Mouse (Mus musculus) kidney, postnatal 36 days (tissue): ENCODE measurements at regions not wholly inside any gene's neighbourhood (a gene's known extent, or its start where the extent isn't known, plus 50 kb on each side); places are given as distances from the start of the nearest gene placed in this dataset.
A peak's percentile ranks its signal among the peaks of the same experiment; 100 is the strongest.

Source experiments
- DNase-seq, 2 experiments: peaks; one replicate each; pipeline ENCODE4 v3.0.0; 2021 to 2022; ENCODE audit warnings: mixed read lengths in 2 of 2

GRCm38 (mm10) chr3:53953801-53954200 lies 90.2 kb upstream of the Ufm1 start:
- DNase-seq: peak; percentile 28 to 45

GRCm38 (mm10) chr3:53939684-53940189 lies 76.1 kb upstream of the Ufm1 start:
- DNase-seq: no peak

GRCm38 (mm10) chr3:53931745-53932144 lies 68.1 kb upstream of the Ufm1 start:
- DNase-seq: no peak

GRCm38 (mm10) chr3:53919941-53920340 lies 56.3 kb upstream of the Ufm1 start:
- DNase-seq: no peak

- DNase-seq: no peak
Measured at GRCm38 (mm10) chr3:53919541-53919940, 55.9 kb upstream of the Ufm1 start.

- no peak for DNase-seq
Measured at GRCm38 (mm10) chr3:53917960-53918359, 54.3 kb upstream of the Ufm1 start.

- DNase-seq: no peak
Measured at GRCm38 (mm10) chr3:53913984-53914669, 50.5 kb upstream of the Ufm1 start.
